Mouse (Mus musculus): ENCODE results near the gene Rufy2.
"Not testable (repeated sequence)": the region's sequence is repeated elsewhere in the genome, so short reads cannot be mapped to it uniquely, and the experiment has no call there.

Rufy2 gene

GRCm38 (mm10) chr10:63052011-63052410, 72.0 kb downstream of the Rufy2 start:
- DNase-seq (ENCODE audit: low read depth), result no peak

GRCm38 (mm10) chr10:63053007-63053406, 73.0 kb downstream of the Rufy2 start:
- DNase-seq (ENCODE audit: low read depth), result no peak

GRCm38 (mm10) chr10:63054071-63054470, 74.0 kb downstream of the Rufy2 start:
- not testable (repeated sequence) for DNase-seq (ENCODE audit: low read depth)

GRCm38 (mm10) chr10:63054586-63054985, 74.6 kb downstream of the Rufy2 start:
- DNase-seq (ENCODE audit: low read depth), result peak; percentile 26

- no peak for DNase-seq (ENCODE audit: low read depth)
Observed at GRCm38 (mm10) chr10:63056966-63057750, 77.1 kb downstream of the Rufy2 start.

GRCm38 (mm10) chr10:63059862-63060261, 79.8 kb downstream of the Rufy2 start, which contains the start of gene Pbld1:
Pbld1 (plus strand) TSS chr10:63060162.
- no peak for DNase-seq (ENCODE audit: low read depth)

- peak; percentile 18 for DNase-seq (ENCODE audit: low read depth)
Observed at GRCm38 (mm10) chr10:63060406-63060805, 80.4 kb downstream of the Rufy2 start.

- DNase-seq (ENCODE audit: low read depth), result no peak
Observed at GRCm38 (mm10) chr10:63061266-63061665, 81.2 kb downstream of the Rufy2 start.

GRCm38 (mm10) chr10:63062696-63063095, 82.7 kb downstream of the Rufy2 start:
- no peak for DNase-seq (ENCODE audit: low read depth)

- no peak for DNase-seq (ENCODE audit: low read depth)
Observed at GRCm38 (mm10) chr10:63063365-63063764, 83.3 kb downstream of the Rufy2 start.

- DNase-seq (ENCODE audit: low read depth), result no peak
Observed at GRCm38 (mm10) chr10:63064516-63064915, 84.5 kb downstream of the Rufy2 start.

- DNase-seq (ENCODE audit: low read depth), result no peak
Observed at GRCm38 (mm10) chr10:63065561-63065960, 85.5 kb downstream of the Rufy2 start.

GRCm38 (mm10) chr10:63065988-63066387, 86.0 kb downstream of the Rufy2 start:
- peak; percentile 74 for DNase-seq (ENCODE audit: low read depth)
